Mouse (Mus musculus) liver, adult 10 weeks (tissue): ENCODE data around the gene Col4a3bp. TPM values are rescaled to one million over a fixed set of nuclear protein-coding genes. Genes with fewer than 3 reads are reported as not detected.

Source experiments
- polyA plus RNA-seq: library from polyadenylated mRNA; stranded (reverse); fragments of 350-450 nt; fragmentation: Illumina TruSeq; extraction: RNeasy Lipid Tissue Mini Kit (QIAGEN cat#74804); gene quantifications from one replicate; pipeline ENCODE4 v1.2.3, GENCODE M21; 2014; ENCODE audit warnings: low read depth, low replicate concordance

The Col4a3bp gene
- 43.7 TPM for polyA plus RNA-seq

GRCm38 (mm10) chr13:96542081-96542889, at the start of gene Col4a3bp, which contains the start of gene Polk:
TSS of gene Col4a3bp (plus strand) at chr13:96542618.
TSS of gene Polk (minus strand) at chr13:96542579.

DNA sequence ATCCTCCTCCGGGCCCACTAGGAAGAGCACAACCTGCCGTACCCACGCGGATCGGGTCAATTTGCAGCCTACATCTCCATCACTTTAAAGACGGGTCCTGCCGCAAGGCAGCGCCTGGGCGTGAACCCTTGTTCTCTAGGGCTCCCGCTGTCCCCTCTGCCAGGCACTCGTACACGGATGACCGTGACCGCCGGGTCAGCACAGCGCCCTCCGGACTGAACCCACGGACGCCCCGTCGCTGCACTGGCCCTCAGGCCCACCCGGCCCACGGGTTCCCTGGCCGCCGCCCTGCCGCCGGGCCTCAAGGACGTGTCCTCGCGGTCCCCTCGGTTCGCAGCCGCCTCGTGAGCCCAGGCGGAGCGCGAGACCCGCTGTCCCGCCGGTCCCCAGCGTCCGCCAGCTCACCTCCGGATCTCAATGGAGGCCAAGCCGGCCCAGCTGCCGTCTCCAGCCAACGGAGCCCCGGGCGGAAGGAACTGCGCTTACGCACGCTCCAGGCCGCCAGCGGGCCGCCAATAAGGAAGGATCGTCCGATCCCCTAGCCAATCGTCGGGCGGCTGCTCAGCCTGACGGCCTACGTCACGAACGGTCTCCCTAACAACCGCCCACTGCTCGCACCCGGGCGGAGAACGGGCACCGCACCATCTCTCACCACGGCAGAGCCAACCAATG, 128.1 kb downstream of the Col4a3bp start, which contains the start of gene Hmgcr:
Gene Hmgcr (minus strand): TSS at position 531 of the 672 bp plus-strand sequence.

Other genes with a start within 250 kb of the Col4a3bp start
- gene Poc5, start 154.3 kb upstream of the Col4a3bp start, polyA plus RNA-seq = 2.5 TPM
- gene Ankdd1b, start 71.4 kb upstream of the Col4a3bp start, polyA plus RNA-seq = not detected
- not detected for gene Gm17622, start 51.9 kb upstream of the Col4a3bp start, polyA plus RNA-seq
- 6.1 TPM for gene Polk, start within 50 bp of the Col4a3bp start, polyA plus RNA-seq
- 64.7 TPM for gene Hmgcr, start 128.3 kb downstream of the Col4a3bp start, polyA plus RNA-seq
- gene Ankrd31, start 205.7 kb downstream of the Col4a3bp start, polyA plus RNA-seq = not detected